Mouse (Mus musculus): Measurements from ENCODE around the gene Fam126b. TPM values are rescaled to one million over a fixed set of nuclear protein-coding genes. Genes with fewer than 3 reads are reported as not detected.
A peak's percentile ranks its signal among the peaks of the same experiment; 100 is the strongest.

Fam126b gene
- polyA plus RNA-seq, 2 experiments: 3.1 to 8.9 TPM

- ATAC-seq (ENCODE audit: low FRiP score, low read depth) (no peak), DNase-seq (ENCODE audit: low spot score) (no peak)
- Histone ChIP-seq H3K4me3 (replicated peaks; ENCODE audit: low read length) (no peak overlapping the region), H3K36me3 (ENCODE audit: control insufficient read depth, insufficient read depth, low read length) (peaks cover 56% of the 10 kb centered on the region), H3K4me1 (ENCODE audit: control insufficient read depth, insufficient read depth, low read length) (no peaks in the 10 kb centered on the region), H3K27me3 (ENCODE audit: control insufficient read depth, insufficient read depth, low read length) (no peaks in the 10 kb centered on the region), H3K4me2 (replicated peaks; ENCODE audit: low read depth, low read length, severe bottlenecking) (no peak overlapping the region), H3K9me3 (ENCODE audit: control insufficient read depth, low read length) (no peaks in the 10 kb centered on the region), H3K9ac (ENCODE audit: low read depth, low read length, severe bottlenecking) (no peak overlapping the region), H3K27ac (replicated peaks; ENCODE audit: low read depth, low read length) (no peak overlapping the region)
- 86% methylated on average over 1 of the region's 1 CpGs for WGBS
- TF ChIP-seq POLR2A (IDR thresholded peaks at IDR 0.05; ENCODE audit: borderline replicate concordance, extremely low read depth, insufficient read depth, insufficient read length): no peak
Observed at GRCm38 (mm10) chr1:58541386-58541785, 44.7 kb downstream of the Fam126b start.

GRCm38 (mm10) chr1:58507249-58507648, 78.9 kb downstream of the Fam126b start:
- 96% methylated on average over 3 of the region's 3 CpGs for WGBS
- Histone ChIP-seq H3K4me1 (ENCODE audit: control insufficient read depth, insufficient read depth, low read length) (peaks cover 8% of the 10 kb centered on the region), H3K4me2 (replicated peaks; ENCODE audit: low read depth, low read length, severe bottlenecking) (no peak overlapping the region), H3K4me3 (replicated peaks; ENCODE audit: low read length) (no peak overlapping the region), H3K27me3 (ENCODE audit: control insufficient read depth, insufficient read depth, low read length) (no peaks in the 10 kb centered on the region), H3K9ac (ENCODE audit: low read depth, low read length, severe bottlenecking) (no peak overlapping the region), H3K9me3 (ENCODE audit: control insufficient read depth, low read length) (peaks cover 32% of the 10 kb centered on the region), H3K27ac (replicated peaks; ENCODE audit: low read depth, low read length) (no peak overlapping the region), H3K36me3 (ENCODE audit: control insufficient read depth, insufficient read depth, low read length) (no peaks in the 10 kb centered on the region)
- no peak for DNase-seq (ENCODE audit: low spot score)
- ATAC-seq (ENCODE audit: low FRiP score, low read depth): no peak
- TF ChIP-seq POLR2A (IDR thresholded peaks at IDR 0.05; ENCODE audit: borderline replicate concordance, extremely low read depth, insufficient read depth, insufficient read length): no peak

GRCm38 (mm10) chr1:58504577-58505254, 81.4 kb downstream of the Fam126b start, which contains the start of gene Orc2:
Orc2 (minus strand) TSS chr1:58505109.
- peak within 1 kb of the TSS; percentile 93 for H3K4me3 ChIP-seq (replicated peaks; ENCODE audit: low read length)
- peaks cover 8% of the 10 kb centered on the region for H3K4me1 ChIP-seq (ENCODE audit: control insufficient read depth, insufficient read depth, low read length)
- H3K36me3 ChIP-seq (ENCODE audit: control insufficient read depth, insufficient read depth, low read length): peaks cover 9% of the 10 kb centered on the region
- H3K27ac ChIP-seq (replicated peaks; ENCODE audit: low read depth, low read length): peak within 1 kb of the TSS; percentile 84
- peak; percentile 64; the same call in 1 of the 2 replicates for TF ChIP-seq POLR2A (IDR thresholded peaks at IDR 0.05; ENCODE audit: borderline replicate concordance, extremely low read depth, insufficient read depth, insufficient read length)
- peak; percentile 99 for ATAC-seq (ENCODE audit: low FRiP score, low read depth)
- peak; percentile 96 for DNase-seq (ENCODE audit: low spot score)
- peak within 1 kb of the TSS; percentile 89 for H3K4me2 ChIP-seq (replicated peaks; ENCODE audit: low read depth, low read length, severe bottlenecking)
- under 1% methylated on average over 57 of the region's 64 CpGs for WGBS
- no peaks in the 10 kb centered on the region for H3K27me3 ChIP-seq (ENCODE audit: control insufficient read depth, insufficient read depth, low read length)
- H3K9ac ChIP-seq (ENCODE audit: low read depth, low read length, severe bottlenecking): peak within 1 kb of the TSS; percentile 88
- H3K9me3 ChIP-seq (ENCODE audit: control insufficient read depth, low read length): peaks cover 32% of the 10 kb centered on the region

GRCm38 (mm10) chr1:58503793-58504370, 82.2 kb downstream of the Fam126b start:
- H3K27ac ChIP-seq (replicated peaks; ENCODE audit: low read depth, low read length): no peak overlapping the region
- ATAC-seq (ENCODE audit: low FRiP score, low read depth): no peak
- 27% methylated on average over 9 of the region's 9 CpGs for WGBS
- TF ChIP-seq POLR2A (IDR thresholded peaks at IDR 0.05; ENCODE audit: borderline replicate concordance, extremely low read depth, insufficient read depth, insufficient read length): no peak
- peaks cover 16% of the 10 kb centered on the region for H3K36me3 ChIP-seq (ENCODE audit: control insufficient read depth, insufficient read depth, low read length)
- no peaks in the 10 kb centered on the region for H3K27me3 ChIP-seq (ENCODE audit: control insufficient read depth, insufficient read depth, low read length)
- H3K4me2 ChIP-seq (replicated peaks; ENCODE audit: low read depth, low read length, severe bottlenecking): peak overlapping the region; percentile 89
- H3K9me3 ChIP-seq (ENCODE audit: control insufficient read depth, low read length): peaks cover 31% of the 10 kb centered on the region
- DNase-seq (ENCODE audit: low spot score): no peak
- H3K9ac ChIP-seq (ENCODE audit: low read depth, low read length, severe bottlenecking): peak overlapping the region; percentile 88
- H3K4me1 ChIP-seq (ENCODE audit: control insufficient read depth, insufficient read depth, low read length): peaks cover 8% of the 10 kb centered on the region
- peak overlapping the region; percentile 93 for H3K4me3 ChIP-seq (replicated peaks; ENCODE audit: low read length)

GRCm38 (mm10) chr1:58503134-58503533, 83.0 kb downstream of the Fam126b start:
- Histone ChIP-seq H3K9me3 (ENCODE audit: control insufficient read depth, low read length) (peaks cover 24% of the 10 kb centered on the region), H3K27me3 (ENCODE audit: control insufficient read depth, insufficient read depth, low read length) (no peaks in the 10 kb centered on the region), H3K4me3 (replicated peaks; ENCODE audit: low read length) (no peak overlapping the region), H3K9ac (ENCODE audit: low read depth, low read length, severe bottlenecking) (no peak overlapping the region), H3K4me2 (replicated peaks; ENCODE audit: low read depth, low read length, severe bottlenecking) (peak overlapping the region; percentile 89; the same call in 1 of the 2 replicates), H3K27ac (replicated peaks; ENCODE audit: low read depth, low read length) (no peak overlapping the region), H3K4me1 (ENCODE audit: control insufficient read depth, insufficient read depth, low read length) (peaks cover 8% of the 10 kb centered on the region), H3K36me3 (ENCODE audit: control insufficient read depth, insufficient read depth, low read length) (peaks cover 16% of the 10 kb centered on the region)
- no peak for ATAC-seq (ENCODE audit: low FRiP score, low read depth)
- DNase-seq (ENCODE audit: low spot score): no peak
- no peak for TF ChIP-seq POLR2A (IDR thresholded peaks at IDR 0.05; ENCODE audit: borderline replicate concordance, extremely low read depth, insufficient read depth, insufficient read length)

Data from limb, embryonic 14.5 days (tissue).